Mouse (Mus musculus) midbrain, postnatal 0 days (tissue): ENCODE data around the gene Acsl6. TPM values are rescaled to one million over a fixed set of nuclear protein-coding genes. Genes with fewer than 3 reads are reported as not detected.

Experiments
- ATAC-seq: fragments of 200-750 bp; cut with Nextera tagmentation; 2 replicates; pipeline ENCODE4 v1.8.0; 2017; ENCODE audit warnings: moderate number of reproducible peaks, mild to moderate bottlenecking, moderate TSS enrichment, moderate library complexity; ENCODE audit not compliant: low FRiP score
- DNase-seq: peaks from one replicate; pipeline ENCODE4 v3.0.0-alpha.2; 2015; ENCODE audit warnings: low spot score
- H3K27ac ChIP-seq: fragments of 300-500 bp; sonication (generic); 2 replicates; pipeline ENCODE4 v1.5.1; 2014; ENCODE audit warnings: low read depth, mild to moderate bottlenecking, low read length, mixed read lengths
- H3K27me3 ChIP-seq: fragments of 300-500 bp; sonication (generic); 2 replicates; pipeline ENCODE4 v1.6.1; 2014; ENCODE audit warnings: low read length, control low read depth, mixed read lengths; ENCODE audit not compliant: insufficient read depth
- H3K36me3 ChIP-seq: fragments of 300-500 bp; sonication (generic); 2 replicates; pipeline ENCODE4 v1.6.1; 2014; ENCODE audit warnings: low read length, control low read depth, mixed read lengths; ENCODE audit not compliant: insufficient read depth
- H3K4me1 ChIP-seq: fragments of 300-500 bp; sonication (generic); 2 replicates; pipeline ENCODE4 v1.6.1; 2014; ENCODE audit warnings: mild to moderate bottlenecking, control low read depth, antibody characterized with exemption, low read length, mixed read lengths; ENCODE audit not compliant: insufficient read depth
- H3K4me2 ChIP-seq: fragments of 300-500 bp; sonication (generic); 2 replicates; pipeline ENCODE4 v1.6.1; 2014; ENCODE audit warnings: low read depth, mild to moderate bottlenecking, low read length, mixed read lengths; ENCODE audit not compliant: poor library complexity, severe bottlenecking
- H3K4me3 ChIP-seq: fragments of 300-500 bp; sonication (generic); 2 replicates; pipeline ENCODE4 v1.5.1; 2014; ENCODE audit warnings: low read depth, mild to moderate bottlenecking, low read length, moderate library complexity
- H3K9ac ChIP-seq: fragments of 300-500 bp; sonication (generic); replicated peaks from 2 replicates; pipeline ENCODE4 v1.6.1; 2014; ENCODE audit warnings: mild to moderate bottlenecking, low read length, moderate library complexity, mixed read lengths; ENCODE audit not compliant: poor library complexity, severe bottlenecking
- H3K9me3 ChIP-seq: fragments of 300-500 bp; sonication (generic); 2 replicates; pipeline ENCODE4 v1.6.1; 2016; ENCODE audit warnings: low read length, control low read depth
- CTCF ChIP-seq: IDR thresholded peaks from 2 replicates; pipeline ENCODE4 v1.5.1; 2016; ENCODE audit warnings: antibody characterized with exemption, mild to moderate bottlenecking
- WGBS: fragments of 180-500 bp; shearing (Covaris S2); extraction: QIAGEN DNeasy Blood & Tissue Kit; methylation state at CpG from one replicate; pipeline ENCODE4 v1.1.7; 2014; 5-methylcytosine and 5-hydroxymethylcytosine counted together
- polyA plus RNA-seq: library from polyadenylated mRNA; unstranded; fragments of >200 nt; fragmentation: Nextera tagmentation; extraction: Ambion mirVana; gene quantifications from 2 replicates; pipeline ENCODE4 v1.2.1, GENCODE M21; 2015
- total RNA-seq: library from RNA; depleted of rRNA; stranded (reverse); fragments of >200 nt; gene quantifications from 2 replicates; pipeline ENCODE4 v1.2.3, GENCODE M21; 2014; rRNA removed

Acsl6 gene
- total RNA-seq (61.9 and 64.0 TPM in 2 replicates), polyA plus RNA-seq (52.6 and 56.2 TPM in 2 replicates)

DNA sequence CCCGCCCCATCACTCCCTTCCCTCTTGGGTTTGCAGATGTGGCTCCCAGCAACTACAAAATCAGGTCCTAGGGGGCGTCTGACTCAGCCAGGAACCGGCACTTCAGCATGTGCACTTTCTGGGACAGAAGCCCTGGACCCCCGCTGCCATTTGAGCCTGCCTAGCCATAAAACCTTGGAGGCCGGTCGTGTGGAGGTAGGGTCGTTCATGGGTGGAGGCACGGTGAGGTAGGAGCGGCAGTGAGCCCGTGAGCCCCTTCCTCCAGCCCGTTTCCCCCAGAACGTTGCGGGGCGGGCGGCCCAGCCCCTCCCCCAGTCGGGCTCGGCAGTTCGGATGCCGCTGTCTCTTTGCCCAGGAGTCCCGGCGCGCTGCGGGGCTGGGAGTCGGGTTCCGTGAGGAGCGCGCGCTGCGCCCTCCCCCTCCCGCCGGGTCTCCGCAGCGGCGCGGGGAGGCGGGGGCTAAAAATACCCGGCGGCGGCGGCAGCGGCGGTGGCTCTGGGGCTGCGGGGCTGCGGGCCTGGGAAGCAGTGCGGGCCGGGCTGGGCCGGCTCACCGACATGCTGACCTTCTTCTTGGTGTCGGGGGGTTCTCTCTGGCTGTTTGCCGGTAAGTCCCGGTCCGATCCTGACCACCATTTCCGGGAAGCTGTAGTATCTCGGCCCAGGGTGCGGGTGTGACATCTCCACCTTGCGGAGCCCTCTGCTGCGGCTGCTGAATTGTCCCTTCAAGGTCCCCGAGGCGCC is at the start of gene Acsl6:
Gene Acsl6, plus strand, starts transcription at position 71 of the 743 bp plus-strand sequence.
- TF ChIP-seq CTCF, result peak; percentile 61
- H3K27ac ChIP-seq, result peak within 1 kb of the TSS; percentile 89
- DNase-seq (peak; percentile 75), ATAC-seq (peak; percentile 76)
- peaks cover 24% of the 10 kb centered on the region for H3K4me1 ChIP-seq
- WGBS, result 0% methylated on average over 50 of the region's 59 CpGs
- peak within 1 kb of the TSS; percentile 66 for H3K4me3 ChIP-seq
- peak within 1 kb of the TSS; percentile 91 for H3K9ac ChIP-seq
- H3K4me2 ChIP-seq, result peak within 1 kb of the TSS; percentile 86
- H3K36me3 ChIP-seq, result no peaks in the 10 kb centered on the region
- no peaks in the 10 kb centered on the region for H3K9me3 ChIP-seq
- no peaks in the 10 kb centered on the region for H3K27me3 ChIP-seq

GRCm38 (mm10) chr11:54254114-54254513 is 49.5 kb upstream of the Acsl6 start:
- WGBS, result 65% methylated on average over 4 of the region's 4 CpGs
- Histone ChIP-seq H3K27ac (no peak overlapping the region), H3K4me3 (no peak overlapping the region), H3K27me3 (no peaks in the 10 kb centered on the region), H3K4me1 (no peaks in the 10 kb centered on the region), H3K9ac (no peak overlapping the region), H3K4me2 (no peak overlapping the region), H3K9me3 (no peaks in the 10 kb centered on the region), H3K36me3 (no peaks in the 10 kb centered on the region)
- DNase-seq (peak; percentile 57), ATAC-seq (no peak)
- peak; percentile 73 for TF ChIP-seq CTCF

DNA sequence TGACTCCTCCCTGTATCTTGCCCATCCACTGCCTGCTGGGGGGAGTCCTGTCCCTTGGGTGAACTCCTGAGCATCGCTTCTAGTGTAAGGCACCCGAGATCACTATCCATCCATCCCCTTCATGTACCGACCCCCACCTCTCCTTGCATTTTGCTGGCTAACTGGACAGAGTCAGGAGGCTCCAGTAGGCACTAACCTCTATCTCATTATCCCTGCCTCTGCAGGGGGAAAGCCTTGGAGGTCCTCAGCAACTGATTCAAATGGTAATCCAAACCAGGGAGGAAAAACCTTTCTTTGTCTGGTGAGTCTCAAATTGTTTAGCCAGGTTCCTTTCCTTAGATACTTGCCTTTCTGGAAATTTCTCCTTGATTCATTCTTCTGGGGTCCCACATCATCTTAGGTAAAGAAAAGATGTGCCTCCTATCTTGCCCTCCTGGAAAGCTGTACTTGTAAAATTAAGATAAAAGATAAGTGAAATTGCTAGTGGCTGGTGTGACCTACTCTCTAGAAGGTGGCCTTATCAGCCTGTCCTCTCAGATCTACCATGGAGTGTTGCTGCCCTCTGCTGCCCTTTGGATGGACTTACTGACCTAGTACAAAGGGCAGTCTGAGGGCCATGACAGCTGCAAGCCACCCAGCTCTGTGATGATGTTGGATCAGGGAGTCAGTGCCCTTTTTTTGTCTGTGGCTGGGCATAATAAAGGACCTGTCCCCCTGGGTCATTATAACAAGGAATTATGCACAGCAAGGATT is 46.8 kb upstream of the Acsl6 start:
- Histone ChIP-seq H3K4me3 (no peak overlapping the region), H3K4me1 (no peaks in the 10 kb centered on the region), H3K36me3 (no peaks in the 10 kb centered on the region), H3K9me3 (no peaks in the 10 kb centered on the region), H3K4me2 (no peak overlapping the region), H3K27ac (no peak overlapping the region), H3K9ac (no peak overlapping the region), H3K27me3 (no peaks in the 10 kb centered on the region)
- 31% methylated on average over 3 of the region's 3 CpGs for WGBS
- DNase-seq, result peak; percentile 90
- peak; percentile 87 for TF ChIP-seq CTCF
- ATAC-seq, result peak; percentile 75; the same call in 1 of the 2 replicates

DNA sequence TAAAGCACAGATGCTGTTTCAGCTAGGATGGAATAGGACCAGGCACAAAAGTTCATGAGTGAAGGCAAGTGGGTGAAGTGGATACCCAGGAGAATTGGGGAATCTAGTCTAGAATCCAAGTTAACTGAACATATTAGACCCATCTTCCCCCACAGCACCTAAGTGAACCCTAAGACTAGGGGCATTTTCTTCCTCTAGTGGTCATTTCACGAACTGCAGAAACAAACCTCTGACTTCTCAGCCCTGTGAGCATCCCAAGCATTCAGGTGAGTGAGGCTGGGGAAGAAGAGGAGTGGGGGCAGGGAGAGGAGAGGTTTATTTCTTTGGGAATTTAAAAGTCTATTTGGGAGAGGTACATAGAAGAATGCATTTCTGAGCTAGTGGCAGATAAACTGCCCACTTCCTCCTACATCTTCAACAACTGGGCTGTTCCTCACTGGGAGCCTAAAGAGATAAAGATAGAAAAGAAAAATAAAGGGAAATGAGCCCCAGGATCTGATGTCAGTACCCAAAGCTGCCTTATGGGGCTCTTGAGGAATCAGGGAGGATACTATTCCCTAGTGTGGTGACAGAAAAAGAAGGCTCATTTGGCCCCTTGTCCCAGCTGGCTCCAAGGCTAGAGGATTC is 40.1 kb upstream of the Acsl6 start:
- DNase-seq (no peak), ATAC-seq (no peak)
- Histone ChIP-seq H3K27ac (no peak overlapping the region), H3K4me3 (no peak overlapping the region), H3K4me2 (no peak overlapping the region), H3K4me1 (no peaks in the 10 kb centered on the region), H3K9ac (no peak overlapping the region), H3K36me3 (no peaks in the 10 kb centered on the region), H3K9me3 (no peaks in the 10 kb centered on the region), H3K27me3 (no peaks in the 10 kb centered on the region)
- 9% methylated on average over 1 of the region's 1 CpGs for WGBS
- TF ChIP-seq CTCF, result no peak

DNA sequence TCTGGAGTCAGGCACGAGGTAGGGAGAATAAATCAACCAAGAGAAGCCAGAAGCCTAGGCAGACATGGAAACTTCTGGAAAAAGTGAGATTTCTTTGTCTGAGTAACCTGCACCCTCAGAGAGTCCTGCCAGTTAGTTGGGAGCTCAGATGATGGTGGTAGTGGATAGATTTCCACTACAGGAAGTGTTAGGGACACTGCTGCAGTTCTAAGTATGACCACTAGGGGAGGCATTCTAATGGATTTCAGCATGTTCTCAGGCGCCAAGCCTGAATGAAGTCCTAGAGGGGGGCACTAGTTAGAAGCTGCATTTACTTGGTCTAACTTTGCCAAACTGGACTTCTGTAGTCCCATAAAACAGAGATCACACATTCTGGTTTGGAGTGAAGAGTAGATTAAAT is 39.1 kb upstream of the Acsl6 start:
- DNase-seq, result peak; percentile 62
- Histone ChIP-seq H3K27me3 (no peaks in the 10 kb centered on the region), H3K9me3 (no peaks in the 10 kb centered on the region), H3K4me1 (no peaks in the 10 kb centered on the region), H3K27ac (no peak overlapping the region), H3K4me3 (no peak overlapping the region), H3K9ac (no peak overlapping the region), H3K4me2 (no peak overlapping the region), H3K36me3 (no peaks in the 10 kb centered on the region)
- WGBS, result 53% methylated on average over 2 of the region's 2 CpGs
- peak; percentile 81 for TF ChIP-seq CTCF
- no peak for ATAC-seq
